Mouse (Mus musculus) hindbrain, embryonic 13.5 days (tissue): ENCODE measurements around the gene Sdk2. TPM values are rescaled to one million over a fixed set of nuclear protein-coding genes. Genes with fewer than 3 reads are reported as not detected.
A peak's percentile ranks its signal among the peaks of the same experiment; 100 is the strongest.

Source experiments
- ATAC-seq: fragments of 200-750 bp; cut with Nextera tagmentation; 2 replicates; pipeline ENCODE4 v1.8.0; 2017; ENCODE audit warnings: moderate TSS enrichment; ENCODE audit not compliant: low FRiP score
- H3K27ac ChIP-seq: fragments of 300-500 bp; sonication (generic); 2 replicates; pipeline ENCODE4 v1.5.1; 2015; ENCODE audit warnings: inconsistent platforms, mild to moderate bottlenecking, moderate library complexity
- H3K27me3 ChIP-seq: fragments of 300-500 bp; sonication (generic); 2 replicates; pipeline ENCODE4 v1.6.1; 2015; ENCODE audit warnings: mild to moderate bottlenecking, inconsistent platforms
- H3K36me3 ChIP-seq: fragments of 300-500 bp; sonication (generic); 2 replicates; pipeline ENCODE4 v1.6.1; 2015; ENCODE audit warnings: mild to moderate bottlenecking, inconsistent platforms
- H3K4me1 ChIP-seq: fragments of 300-500 bp; sonication (generic); replicated peaks from 2 replicates; pipeline ENCODE4 v1.6.1; 2015; ENCODE audit warnings: inconsistent platforms
- H3K4me2 ChIP-seq: fragments of 300-500 bp; sonication (generic); 2 replicates; pipeline ENCODE4 v1.6.1; 2015; ENCODE audit warnings: inconsistent platforms, mild to moderate bottlenecking, moderate library complexity
- H3K4me3 ChIP-seq: fragments of 300-500 bp; sonication (generic); 2 replicates; pipeline ENCODE4 v1.5.1; 2015; ENCODE audit warnings: mild to moderate bottlenecking, inconsistent platforms
- H3K9ac ChIP-seq: fragments of 300-500 bp; sonication (generic); 2 replicates; pipeline ENCODE4 v1.6.1; 2015; ENCODE audit warnings: mild to moderate bottlenecking, inconsistent platforms
- H3K9me3 ChIP-seq: fragments of 300-500 bp; sonication (generic); 2 replicates; pipeline ENCODE4 v1.6.1; 2016; ENCODE audit warnings: inconsistent platforms
- WGBS: fragments of 180-500 bp; shearing (Covaris S2); methylation state at CpG from one replicate; pipeline ENCODE4 v1.1.7; 2015; 5-methylcytosine and 5-hydroxymethylcytosine counted together
- polyA plus RNA-seq: library from polyadenylated mRNA; unstranded; fragments of >200 nt; fragmentation: Nextera tagmentation; extraction: Ambion mirVana; gene quantifications from 2 replicates; pipeline ENCODE4 v1.2.1, GENCODE M21; 2015

The Sdk2 gene
- polyA plus RNA-seq: 4.2 TPM in 2 replicates

- H3K36me3 ChIP-seq: no peaks in the 10 kb centered on the region
- H3K27ac ChIP-seq: peak within 1 kb of the TSS; percentile 90
- H3K9me3 ChIP-seq: no peaks in the 10 kb centered on the region
- peak within 1 kb of the TSS; percentile 67 for H3K4me3 ChIP-seq
- H3K9ac ChIP-seq: peak within 1 kb of the TSS; percentile 85
- peak within 1 kb of the TSS; percentile 93 for H3K4me2 ChIP-seq
- H3K4me1 ChIP-seq: peaks cover 67% of the 10 kb centered on the region
- peaks cover 27% of the 10 kb centered on the region for H3K27me3 ChIP-seq
- ATAC-seq: peak; percentile 81
- 2% methylated on average over 39 of the region's 52 CpGs for WGBS
Measured at GRCm38 (mm10) chr11:114066951-114067762, at the start of gene Sdk2. Sdk2 (minus strand) TSS chr11:114067046.

GRCm38 (mm10) chr11:114115077-114115476 is 48.2 kb upstream of the Sdk2 start:
- Histone ChIP-seq H3K4me2 (no peak overlapping the region), H3K9me3 (no peaks in the 10 kb centered on the region), H3K36me3 (no peaks in the 10 kb centered on the region), H3K27me3 (no peaks in the 10 kb centered on the region; the same call in 1 of the 2 replicates), H3K27ac (peak overlapping the region; percentile 25; the same call in 1 of the 2 replicates), H3K4me1 (peaks cover 47% of the 10 kb centered on the region), H3K4me3 (no peak overlapping the region), H3K9ac (no peak overlapping the region)
- no peak for ATAC-seq
- WGBS: 75% methylated on average over 13 of the region's 13 CpGs

DNA sequence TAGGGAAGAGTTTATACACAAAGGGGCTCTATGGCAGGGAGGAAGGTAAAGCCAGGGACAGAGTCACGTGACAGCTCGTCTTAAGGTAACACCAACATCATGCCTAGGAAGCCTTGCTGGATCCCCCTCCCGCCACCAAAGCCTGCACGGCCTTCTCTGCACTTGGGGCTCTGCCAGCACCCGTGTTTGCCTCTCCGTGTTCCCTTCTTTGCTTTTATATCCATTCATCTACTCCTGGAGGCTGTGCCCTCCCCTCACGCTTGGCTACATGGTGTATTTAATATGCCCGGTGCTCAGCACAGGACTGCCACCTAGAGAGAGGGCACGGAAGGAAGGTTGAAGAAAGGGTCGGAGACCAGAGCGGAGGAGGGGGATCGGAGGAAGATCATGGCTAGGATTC is 47.8 kb upstream of the Sdk2 start:
- ATAC-seq: no peak

GRCm38 (mm10) chr11:114110851-114111250 is 44.0 kb upstream of the Sdk2 start:
- Histone ChIP-seq H3K4me2 (no peak overlapping the region), H3K9ac (no peak overlapping the region), H3K36me3 (no peaks in the 10 kb centered on the region), H3K9me3 (no peaks in the 10 kb centered on the region), H3K27ac (no peak overlapping the region), H3K4me3 (no peak overlapping the region), H3K4me1 (peaks cover 28% of the 10 kb centered on the region), H3K27me3 (no peaks in the 10 kb centered on the region; the same call in 1 of the 2 replicates)
- ATAC-seq: no peak
- 40% methylated on average over 3 of the region's 3 CpGs for WGBS

More for the DNA sequence above, 47.8 kb upstream of the Sdk2 start:
- H3K4me1 ChIP-seq: peaks cover 44% of the 10 kb centered on the region
- no peaks in the 10 kb centered on the region for H3K36me3 ChIP-seq
- WGBS: 71% methylated on average over 12 of the region's 12 CpGs
- H3K27ac ChIP-seq: 0 out of 2 replicates have a peak overlapping the region, but pooled peaks have one; percentile 25
- no peak overlapping the region for H3K9ac ChIP-seq
- H3K4me2 ChIP-seq: no peak overlapping the region
- no peak overlapping the region for H3K4me3 ChIP-seq
- H3K27me3 ChIP-seq: no peaks in the 10 kb centered on the region; the same call in 1 of the 2 replicates
- H3K9me3 ChIP-seq: no peaks in the 10 kb centered on the region

DNA sequence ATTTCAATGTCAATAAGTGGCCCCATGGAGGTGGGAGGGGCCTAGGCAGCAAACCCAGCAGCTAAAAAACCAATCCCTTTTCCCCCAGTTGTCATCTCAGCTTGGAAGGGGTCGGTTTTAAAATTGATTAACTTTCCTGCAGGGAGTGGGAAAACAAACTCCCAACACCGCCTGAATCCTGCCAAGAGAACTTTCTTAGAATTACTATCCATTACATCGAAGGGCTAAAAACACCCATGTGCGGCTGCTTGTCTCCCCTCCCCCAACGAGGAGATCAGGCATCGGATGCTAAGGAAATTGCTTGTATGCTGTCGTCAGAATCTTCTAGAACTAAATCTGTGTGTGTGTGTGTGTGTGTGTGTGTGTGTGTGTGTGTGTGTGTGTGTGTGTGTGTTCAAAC is 26.8 kb upstream of the Sdk2 start:
- H3K4me3 ChIP-seq: no peak overlapping the region
- H3K9ac ChIP-seq: no peak overlapping the region
- H3K36me3 ChIP-seq: no peaks in the 10 kb centered on the region
- H3K27me3 ChIP-seq: no peaks in the 10 kb centered on the region
- H3K4me2 ChIP-seq: no peak overlapping the region
- WGBS: 53% methylated on average over 7 of the region's 7 CpGs
- H3K4me1 ChIP-seq: no peaks in the 10 kb centered on the region
- no peaks in the 10 kb centered on the region for H3K9me3 ChIP-seq
- no peak for ATAC-seq
- no peak overlapping the region for H3K27ac ChIP-seq

DNA sequence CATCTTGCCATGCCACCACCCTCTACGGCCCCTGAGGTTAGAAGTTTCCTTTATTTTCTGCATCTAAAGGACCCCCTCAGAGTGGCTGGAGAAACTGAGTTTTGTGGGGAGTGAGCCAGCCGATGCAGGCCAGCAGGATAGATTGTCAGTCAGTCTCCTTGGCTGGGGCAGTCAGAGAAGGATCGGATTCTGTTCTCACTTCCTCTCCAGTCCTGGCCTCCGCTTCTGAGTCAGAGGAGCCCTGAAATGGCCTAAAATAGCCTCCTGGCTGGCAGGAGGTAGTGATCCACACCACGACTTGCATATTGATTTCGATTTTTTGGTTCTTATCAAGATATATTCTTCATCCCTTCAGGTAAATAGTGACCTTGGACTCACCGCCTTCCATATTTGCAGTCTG is 26.3 kb upstream of the Sdk2 start:
- no peak overlapping the region for H3K4me2 ChIP-seq
- H3K27ac ChIP-seq: no peak overlapping the region
- H3K4me3 ChIP-seq: no peak overlapping the region
- no peaks in the 10 kb centered on the region for H3K27me3 ChIP-seq
- H3K9ac ChIP-seq: no peak overlapping the region
- H3K36me3 ChIP-seq: no peaks in the 10 kb centered on the region
- ATAC-seq: no peak
- 66% methylated on average over 7 of the region's 7 CpGs for WGBS
- no peaks in the 10 kb centered on the region for H3K9me3 ChIP-seq
- H3K4me1 ChIP-seq: no peaks in the 10 kb centered on the region

- Histone ChIP-seq H3K4me1 (0 out of 2 replicates have a peak, but pooled peaks cover 4% of the 10 kb centered on the region), H3K27ac (no peak overlapping the region), H3K4me3 (no peak overlapping the region), H3K4me2 (no peak overlapping the region), H3K9me3 (no peaks in the 10 kb centered on the region), H3K27me3 (no peaks in the 10 kb centered on the region), H3K36me3 (no peaks in the 10 kb centered on the region), H3K9ac (no peak overlapping the region)
- ATAC-seq: no peak
- 60% methylated on average over 9 of the region's 9 CpGs for WGBS
Measured at GRCm38 (mm10) chr11:114080606-114081005, 13.8 kb upstream of the Sdk2 start.

GRCm38 (mm10) chr11:114072644-114073043 is 5.8 kb upstream of the Sdk2 start:
- H3K4me2 ChIP-seq: no peak overlapping the region
- H3K36me3 ChIP-seq: no peaks in the 10 kb centered on the region
- no peak for ATAC-seq
- H3K27me3 ChIP-seq: peaks cover 16% of the 10 kb centered on the region; the same call in 1 of the 2 replicates
- H3K27ac ChIP-seq: no peak overlapping the region
- H3K4me3 ChIP-seq: no peak overlapping the region
- no peaks in the 10 kb centered on the region for H3K9me3 ChIP-seq
- H3K4me1 ChIP-seq: peaks cover 16% of the 10 kb centered on the region
- H3K9ac ChIP-seq: no peak overlapping the region
- 81% methylated on average over 10 of the region's 10 CpGs for WGBS

DNA sequence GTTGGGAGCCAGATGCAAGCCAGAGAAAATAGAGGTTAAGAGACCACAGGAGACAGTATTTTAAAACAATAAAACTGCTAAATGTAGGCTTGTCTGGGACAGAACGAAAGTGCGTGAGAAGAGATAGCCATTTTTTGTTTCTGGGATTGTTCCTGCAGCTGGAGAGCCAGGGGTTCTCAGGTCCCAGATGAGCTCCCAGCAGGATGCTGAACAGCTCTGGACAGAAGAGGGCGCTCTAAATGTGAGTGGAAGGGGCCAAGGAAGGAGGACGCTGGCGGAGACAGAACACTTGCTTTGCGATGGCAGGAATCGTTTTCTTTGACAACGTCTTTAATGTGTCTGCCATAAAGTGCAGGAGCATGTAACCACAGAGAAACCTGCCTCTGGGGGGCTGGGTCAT is 5.2 kb upstream of the Sdk2 start:
- no peaks in the 10 kb centered on the region for H3K9me3 ChIP-seq
- WGBS: 35% methylated on average over 8 of the region's 8 CpGs
- no peaks in the 10 kb centered on the region for H3K36me3 ChIP-seq
- H3K4me3 ChIP-seq: no peak overlapping the region
- ATAC-seq: no peak
- H3K27me3 ChIP-seq: peaks cover 16% of the 10 kb centered on the region; the same call in 1 of the 2 replicates
- H3K4me1 ChIP-seq: peaks cover 21% of the 10 kb centered on the region
- H3K4me2 ChIP-seq: no peak overlapping the region
- H3K9ac ChIP-seq: no peak overlapping the region
- no peak overlapping the region for H3K27ac ChIP-seq

- Histone ChIP-seq H3K4me1 (peaks cover 31% of the 10 kb centered on the region), H3K27ac (no peak overlapping the region), H3K27me3 (peaks cover 16% of the 10 kb centered on the region; the same call in 1 of the 2 replicates), H3K9ac (no peak overlapping the region), H3K4me2 (no peak overlapping the region), H3K9me3 (no peaks in the 10 kb centered on the region), H3K36me3 (no peaks in the 10 kb centered on the region), H3K4me3 (no peak overlapping the region)
- WGBS: 69% methylated on average over 6 of the region's 6 CpGs
- ATAC-seq: no peak
Measured at GRCm38 (mm10) chr11:114070881-114071280, 4.0 kb upstream of the Sdk2 start.

DNA sequence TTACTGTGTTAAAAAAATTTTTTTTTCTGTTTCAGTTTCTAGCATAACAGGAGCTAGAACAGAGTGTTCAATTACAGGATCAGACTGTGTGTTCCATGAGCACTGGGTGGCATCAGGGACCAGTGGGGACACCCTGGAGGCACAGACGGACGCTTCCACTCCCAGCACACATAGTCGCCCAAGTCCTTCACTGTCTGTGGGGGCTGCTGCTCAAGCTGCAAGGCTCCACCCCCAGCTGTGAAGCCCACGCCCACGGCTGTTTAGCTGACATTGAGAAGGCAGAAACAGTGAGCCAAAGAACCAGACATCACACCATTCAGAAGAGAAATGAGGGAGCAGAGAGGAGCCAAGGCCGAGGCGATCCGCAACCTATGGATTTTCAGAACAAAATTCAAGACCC is 3.3 kb upstream of the Sdk2 start:
- no peak overlapping the region for H3K4me3 ChIP-seq
- peaks cover 16% of the 10 kb centered on the region; the same call in 1 of the 2 replicates for H3K27me3 ChIP-seq
- H3K27ac ChIP-seq: no peak overlapping the region
- H3K4me2 ChIP-seq: no peak overlapping the region
- H3K9ac ChIP-seq: no peak overlapping the region
- no peaks in the 10 kb centered on the region for H3K9me3 ChIP-seq
- peaks cover 38% of the 10 kb centered on the region for H3K4me1 ChIP-seq
- WGBS: 62% methylated on average over 8 of the region's 8 CpGs
- H3K36me3 ChIP-seq: no peaks in the 10 kb centered on the region
- ATAC-seq: no peak

DNA sequence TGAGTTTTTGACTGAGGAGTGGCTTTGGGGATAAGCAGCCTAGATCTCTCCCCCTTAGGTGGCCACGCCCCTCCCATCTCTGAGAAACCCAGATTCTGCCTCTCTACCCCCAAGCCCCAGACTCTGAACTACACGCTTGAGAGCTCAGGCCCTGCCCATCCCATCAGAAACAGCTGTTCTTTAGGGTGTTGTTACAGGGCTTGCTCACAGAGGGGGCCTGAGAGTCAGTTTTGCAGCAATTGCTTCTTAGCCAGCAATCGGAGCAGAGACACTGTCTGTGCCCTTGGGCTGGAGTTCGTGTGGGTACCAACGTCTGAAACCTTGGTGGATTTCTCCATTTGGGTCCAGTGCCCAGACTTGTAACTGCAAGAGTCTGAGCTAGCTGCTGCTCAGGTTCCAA is 1.5 kb upstream of the Sdk2 start:
- H3K36me3 ChIP-seq: no peaks in the 10 kb centered on the region
- WGBS: 0% methylated on average over 5 of the region's 5 CpGs
- no peaks in the 10 kb centered on the region for H3K9me3 ChIP-seq
- no peak overlapping the region for H3K9ac ChIP-seq
- no peak overlapping the region; the same call in 1 of the 2 replicates for H3K4me2 ChIP-seq
- H3K27me3 ChIP-seq: peaks cover 20% of the 10 kb centered on the region
- H3K27ac ChIP-seq: peak overlapping the region; percentile 64
- ATAC-seq: peak; percentile 41
- H3K4me3 ChIP-seq: no peak overlapping the region
- peaks cover 56% of the 10 kb centered on the region for H3K4me1 ChIP-seq
